26 mouse cellular contexts compared by ENCODE assay signal in genomic region chr11:4336693-4337283, GRCm38 (mm10).
A peak's percentile ranks its signal among the peaks of the same experiment; 100 is the strongest.
DNase-seq lines count a peak whose midpoint lies in the region; TF ChIP-seq lines count a peak whose summit lies in the region.
"Had no signal": no experiment of that assay in that cellular context is flagged by ENCODE, and none has a peak within 500 bp of the region (broad histone marks: within the 10 kb centered on the region; RNA-seq: fewer than 3 reads in every experiment).

No protein-coding gene starts in this region.

- H3K79me2 ChIP-seq in MEL (ENCODE audit: control insufficient read depth, insufficient read depth, low read length, poor library complexity) (no peaks in the 10 kb centered on the region), myocyte (ENCODE audit: control insufficient read depth, insufficient read depth) (no peaks in the 10 kb centered on the region)

- no peak for TF ChIP-seq CTCF in MEL (IDR thresholded peaks at IDR 0.05 in 2 of 3, conservative IDR thresholded peaks at IDR 0.05 in 1 of 3; ENCODE audit: control insufficient read depth in 1 of 3, insufficient read depth in 1 of 3, low read depth in 2 of 3, low read length in 3 of 3, poor library complexity in 1 of 3, severe bottlenecking in 1 of 3)

- H3K4me2 ChIP-seq in myocyte (ENCODE audit: low read depth) = peak overlapping the region; percentile 44
- H3K4me2 ChIP-seq: embryonic facial prominence, embryonic 13.5 days; forebrain, embryonic 12.5 days; hindbrain, embryonic 13.5 days; lung, embryonic 14.5 days; midbrain, embryonic 13.5 days; stomach, embryonic 15.5 days had no signal

- no peak for TF ChIP-seq POLR2A in MEL (IDR thresholded peaks at IDR 0.05; ENCODE audit: control insufficient read depth in 1 of 2, insufficient read depth in 1 of 2, low read depth in 1 of 2, low read length in 2 of 2, poor library complexity in 1 of 2)
- no peak for TF ChIP-seq POLR2A in myocyte (IDR thresholded peaks at IDR 0.05; ENCODE audit: insufficient read length, low read depth)

- H3K9me3 ChIP-seq in MEL (replicated peaks; ENCODE audit: insufficient read depth, low read length) = no peaks in the 10 kb centered on the region
- H3K9me3 ChIP-seq: embryonic facial prominence, embryonic 13.5 days; forebrain, embryonic 12.5 days; heart, embryonic 10.5 days; hindbrain, embryonic 13.5 days; midbrain, embryonic 13.5 days; stomach, embryonic 15.5 days had no signal

- DNase-seq in 416B (ENCODE audit: low read depth) = peak; percentile 30
- peak; percentile 41 for DNase-seq in CD4-positive helper T cell, adult 2 months (ENCODE audit: low read depth, low spot score)
- DNase-seq in MEL (ENCODE audit: low read depth, low spot score) = peak; percentile 63
- DNase-seq in urinary bladder, postnatal 10 days (ENCODE audit: low spot score) = no peak
- DNase-seq in cerebellum, postnatal 10 days = no peak
- DNase-seq in lung, postnatal 25 days (ENCODE audit: low spot score) = no peak
- DNase-seq: adrenal gland, postnatal 10 days; B cell, adult 2 months; cerebellum, adult 9-10 months; gastrocnemius, postnatal 10 days; heart, postnatal 4 days; kidney, postnatal 14 days; liver; lung, embryonic 14.5 days; lung, postnatal 14 days; right cerebral cortex, postnatal 25 days; thymus, postnatal 14 days had no signal

- peaks cover 2 to 22% of the 10 kb centered on the region in 2 experiments; a peak in 3 of 4 replicates for H3K4me1 ChIP-seq in MEL (ENCODE audit: control insufficient read depth in 1 of 2, insufficient read depth in 2 of 2, low read length in 2 of 2)
- H3K4me1 ChIP-seq: forebrain, embryonic 12.5 days; hindbrain, embryonic 13.5 days had no signal

- H3K27ac ChIP-seq in MEL (ENCODE audit: control insufficient read depth, low read depth, low read length) = peak overlapping the region; percentile 31
- H3K27ac ChIP-seq: embryonic facial prominence, embryonic 13.5 days; forebrain, embryonic 12.5 days; heart, embryonic 10.5 days; hindbrain, embryonic 13.5 days; liver, embryonic 14.5 days; midbrain, embryonic 13.5 days; stomach, embryonic 15.5 days had no signal

- TF ChIP-seq EP300 in MEL (IDR thresholded peaks at IDR 0.05; ENCODE audit: low read depth in 1 of 2, low read length in 2 of 2) = peak; percentile 52 to 78; a peak in 2 of 4 replicates

- H3K9ac ChIP-seq in MEL (ENCODE audit: control insufficient read depth, low read depth, low read length, poor library complexity, severe bottlenecking) = peak overlapping the region; percentile 26
- H3K9ac ChIP-seq: embryonic facial prominence, embryonic 13.5 days; forebrain, embryonic 12.5 days; hindbrain, embryonic 13.5 days; liver, embryonic 14.5 days; lung, embryonic 14.5 days; midbrain, embryonic 13.5 days; stomach, embryonic 15.5 days had no signal

- H3ac ChIP-seq in myocyte (ENCODE audit: control insufficient read depth, insufficient read length) = no peak overlapping the region

- TF ChIP-seq RAD21 in MEL (IDR thresholded peaks at IDR 0.05; ENCODE audit: low read depth, low read length) = no peak

- H3K27me3 ChIP-seq in MEL (ENCODE audit: control insufficient read depth in 1 of 2, insufficient read depth in 2 of 2, low read length in 2 of 2) (no peaks in the 10 kb centered on the region), myocyte (ENCODE audit: control insufficient read depth, insufficient read depth, insufficient read length) (no peaks in the 10 kb centered on the region)
- H3K27me3 ChIP-seq: embryonic facial prominence, embryonic 13.5 days; forebrain, embryonic 12.5 days; hindbrain, embryonic 13.5 days; midbrain, embryonic 13.5 days; stomach, embryonic 15.5 days had no signal

- H3K4me3 ChIP-seq in MEL (ENCODE audit: control insufficient read depth in 1 of 2, insufficient read depth in 1 of 2, low read depth in 2 of 2, low read length in 2 of 2) (no peak overlapping the region), myocyte (no peak overlapping the region)
- H3K4me3 ChIP-seq: embryonic facial prominence, embryonic 13.5 days; erythroblast, embryonic 14.5 days; forebrain, embryonic 12.5 days; heart, embryonic 10.5 days; hindbrain, embryonic 13.5 days; midbrain, embryonic 13.5 days; stomach, embryonic 15.5 days had no signal

- H3K36me3 ChIP-seq in MEL (ENCODE audit: control insufficient read depth in 1 of 2, insufficient read depth in 2 of 2, low read length in 2 of 2) (peaks cover 0 to 24% of the 10 kb centered on the region in 2 experiments; a peak in 2 of 4 replicates), myocyte (ENCODE audit: control insufficient read depth, insufficient read depth) (no peaks in the 10 kb centered on the region)
- H3K36me3 ChIP-seq: embryonic facial prominence, embryonic 13.5 days; forebrain, embryonic 12.5 days; heart, embryonic 10.5 days; hindbrain, embryonic 13.5 days; midbrain, embryonic 13.5 days; stomach, embryonic 15.5 days had no signal

TF ChIP-seq in MEL, 35 proteins besides CTCF, POLR2A, EP300 and RAD21 (continues in another document):
- TF ChIP-seq TAL1 (IDR thresholded peaks at IDR 0.05; ENCODE audit: low read length) (peak; percentile 34; the same call in 1 of the 2 replicates), ZMIZ1 (IDR thresholded peaks at IDR 0.05; ENCODE audit: low read depth, low read length) (no peak), ZC3H11A (IDR thresholded peaks at IDR 0.05; ENCODE audit: low read depth, low read length) (no peak), MYB (IDR thresholded peaks at IDR 0.05; ENCODE audit: low read depth, low read length) (0 out of 2 replicates have a peak, but pooled peaks have one; percentile 37), MXI1 (IDR thresholded peaks at IDR 0.05; ENCODE audit: low read depth, low read length) (no peak), USF2 (IDR thresholded peaks at IDR 0.05; ENCODE audit: borderline replicate concordance in 1 of 2, insufficient read depth in 1 of 2, low read depth in 1 of 2, low read length in 2 of 2) (no peak), CHD2 (IDR thresholded peaks at IDR 0.05; ENCODE audit: low read length) (no peak), MAFK (IDR thresholded peaks at IDR 0.05; ENCODE audit: borderline replicate concordance, low read depth, low read length) (peak; percentile 97), MEF2A (IDR thresholded peaks at IDR 0.05; ENCODE audit: extremely low read depth, insufficient replicate concordance, low read depth, low read length, poor library complexity, severe bottlenecking) (no peak), NELFE (IDR thresholded peaks at IDR 0.05; ENCODE audit: low read depth, low read length) (no peak), GABPA (IDR thresholded peaks at IDR 0.05; ENCODE audit: low read depth, low read length) (no peak), NRF1 (IDR thresholded peaks at IDR 0.05; ENCODE audit: insufficient read depth, low read depth, low read length, poor library complexity, severe bottlenecking) (no peak), TBP (IDR thresholded peaks at IDR 0.05; ENCODE audit: low read depth, low read length) (no peak), POLR2AphosphoS5 (IDR thresholded peaks at IDR 0.05; ENCODE audit: borderline replicate concordance, low read depth, low read length) (no peak), E2F4 (IDR thresholded peaks at IDR 0.05; ENCODE audit: borderline replicate concordance, low read depth, low read length) (no peak), POLR2AphosphoS2 (IDR thresholded peaks at IDR 0.05; ENCODE audit: low read length) (no peak), RCOR1 (IDR thresholded peaks at IDR 0.05; ENCODE audit: low read depth, low read length) (no peak), MAZ (IDR thresholded peaks at IDR 0.05; ENCODE audit: low read depth, low read length) (no peak), UBTF (IDR thresholded peaks at IDR 0.05; ENCODE audit: borderline replicate concordance, insufficient read depth, low read depth, low read length) (no peak), KAT2A (conservative IDR thresholded peaks at IDR 0.05; ENCODE audit: low read depth, low read length) (no peak), SMC3 (IDR thresholded peaks at IDR 0.05; ENCODE audit: low read depth, low read length) (no peak)

TF ChIP-seq in myocyte, 11 proteins besides CTCF, POLR2A, EP300 and RAD21:
- TF ChIP-seq REST (IDR thresholded peaks at IDR 0.05; ENCODE audit: insufficient read depth, insufficient read length) = no peak
- TF ChIP-seq E2F4 (IDR thresholded peaks at IDR 0.05; ENCODE audit: insufficient read depth) = no peak
- no peak for TF ChIP-seq USF1 (IDR thresholded peaks at IDR 0.05; ENCODE audit: low read depth)
- no peak for TF ChIP-seq CEBPB (IDR thresholded peaks at IDR 0.05; ENCODE audit: insufficient read depth, poor library complexity, severe bottlenecking)
- no peak for TF ChIP-seq TCF3 (IDR thresholded peaks at IDR 0.05; ENCODE audit: insufficient read length, low read depth)
- TF ChIP-seq MAX (IDR thresholded peaks at IDR 0.05; ENCODE audit: low read depth) = no peak
- no peak for TF ChIP-seq SRF (IDR thresholded peaks at IDR 0.05; ENCODE audit: control insufficient read depth, insufficient read length, low read depth)
- TF ChIP-seq MYOD1 (IDR thresholded peaks at IDR 0.05; ENCODE audit: control insufficient read depth in 1 of 3, insufficient read length in 2 of 3, low read depth in 2 of 3) = no peak

Comparison
In these comparisons a context has a peak if more than half of its experiments do, and no peak if none do; other contexts are left out.
1. DNase-seq: peak in 416B (single experiment), CD4-positive helper T cell, adult 2 months (single experiment) and MEL (single experiment); none in urinary bladder, postnatal 10 days (single experiment), cerebellum, postnatal 10 days (0 of 2) and lung, postnatal 25 days (single experiment).